Mouse (Mus musculus): ENCODE results near the gene Rora.

The Rora gene

DNA sequence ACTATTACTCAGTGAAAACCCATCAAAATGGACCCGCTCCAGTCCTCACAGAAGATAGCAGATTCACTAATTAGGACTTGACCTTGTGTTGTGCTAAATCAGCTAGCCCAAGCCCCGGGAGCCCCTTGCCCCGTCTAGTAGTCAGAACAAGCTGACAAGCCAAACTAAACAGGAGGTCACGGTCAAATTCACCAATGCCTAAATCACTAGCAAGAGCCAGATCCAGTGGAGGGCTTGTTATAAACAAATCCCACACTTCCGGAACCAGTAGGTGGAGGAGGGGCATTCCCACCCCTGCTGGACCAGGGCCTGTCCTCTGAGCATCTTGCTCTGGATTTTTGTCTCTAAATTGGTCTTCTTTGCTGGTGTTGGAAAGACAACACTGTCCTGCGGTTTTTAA, 486.6 kb downstream of the Rora start:
- CTCF ChIA-PET: no interaction called here

DNA sequence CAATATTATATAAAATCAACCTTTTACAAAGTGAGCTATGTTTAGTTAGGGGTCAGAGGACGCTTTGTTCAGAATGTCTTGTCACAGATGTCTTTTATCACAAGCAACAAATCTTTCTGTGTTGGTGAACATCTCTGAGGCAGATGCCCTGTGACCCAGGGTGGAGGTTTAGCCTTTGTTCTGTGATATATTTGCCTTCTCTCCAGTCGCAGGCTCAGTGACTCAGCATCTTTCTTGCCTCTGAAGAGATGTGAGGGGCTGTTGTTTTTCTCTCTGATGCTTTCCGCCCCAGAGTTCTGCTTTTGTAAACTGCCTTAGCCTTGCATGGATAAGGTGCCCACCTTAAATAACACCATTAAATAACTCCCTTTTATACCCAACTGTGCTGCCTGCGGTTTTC, 488.3 kb downstream of the Rora start:
- CTCF ChIA-PET: no interaction called here

DNA sequence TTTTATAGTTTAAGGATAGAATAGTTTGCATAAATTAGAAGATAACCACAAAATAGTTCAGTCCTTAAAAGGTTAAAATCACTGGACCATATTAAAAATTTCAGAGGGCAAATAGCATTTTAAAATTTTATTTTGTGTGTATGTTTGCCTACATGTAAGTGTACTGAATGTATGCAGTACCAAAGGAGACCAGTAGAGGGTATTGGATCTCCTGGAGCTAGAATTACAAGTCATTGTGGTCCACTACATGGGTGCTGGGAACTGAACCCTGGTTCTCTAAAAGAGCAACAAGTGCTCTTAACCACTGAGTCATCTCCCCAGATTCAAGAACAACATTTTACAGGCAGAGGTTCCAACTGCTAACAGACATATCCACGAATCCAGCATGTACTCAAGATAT, 493.4 kb downstream of the Rora start:
- CTCF ChIA-PET: no interaction called here

DNA sequence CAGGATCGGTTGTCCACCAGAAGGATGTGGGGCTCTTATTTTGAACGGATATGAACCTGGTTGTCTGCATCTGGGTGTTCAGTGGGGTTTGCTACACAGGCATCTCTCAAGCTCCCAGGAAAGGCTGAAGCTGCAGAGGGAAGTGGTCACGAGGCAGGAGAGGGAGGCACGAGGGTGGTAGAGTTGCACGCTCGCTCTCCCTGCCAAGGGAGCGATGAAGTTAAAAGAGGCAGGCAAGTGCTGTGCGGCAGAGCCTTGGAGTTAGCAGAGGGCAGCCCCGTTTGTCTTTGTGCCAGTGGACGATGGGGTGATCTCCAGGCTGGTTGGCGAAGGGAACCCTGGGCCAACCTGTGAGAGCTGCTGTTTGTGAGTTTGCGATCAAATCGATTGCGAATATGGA, 496.6 kb downstream of the Rora start:
- CTCF ChIA-PET: no interaction called here

DNA sequence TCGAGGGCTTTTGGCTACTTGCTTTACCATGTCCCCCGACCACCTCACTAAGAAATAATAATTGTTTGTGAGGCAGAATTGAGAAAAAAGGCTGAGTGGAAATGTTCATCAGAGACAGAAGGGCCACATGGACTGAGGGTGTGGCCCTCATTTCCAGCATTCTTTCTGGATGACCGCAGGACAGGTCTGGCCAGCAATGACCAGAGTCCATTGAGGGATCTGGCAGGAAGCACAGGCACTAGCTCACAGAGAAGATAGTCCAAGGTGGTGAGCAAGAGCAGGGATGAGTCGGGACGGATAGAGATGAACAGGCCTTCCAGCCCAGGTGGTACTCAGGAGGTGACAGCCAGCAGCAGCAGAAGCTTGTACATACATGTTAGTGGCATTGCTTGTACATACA, 501.1 kb downstream of the Rora start:
- CTCF ChIA-PET: interaction anchor here (0.6 kb wide), 1 partner anchor 109 kb away, joined by 4 read pairs; no protein-coding TSS in a partner anchor

DNA sequence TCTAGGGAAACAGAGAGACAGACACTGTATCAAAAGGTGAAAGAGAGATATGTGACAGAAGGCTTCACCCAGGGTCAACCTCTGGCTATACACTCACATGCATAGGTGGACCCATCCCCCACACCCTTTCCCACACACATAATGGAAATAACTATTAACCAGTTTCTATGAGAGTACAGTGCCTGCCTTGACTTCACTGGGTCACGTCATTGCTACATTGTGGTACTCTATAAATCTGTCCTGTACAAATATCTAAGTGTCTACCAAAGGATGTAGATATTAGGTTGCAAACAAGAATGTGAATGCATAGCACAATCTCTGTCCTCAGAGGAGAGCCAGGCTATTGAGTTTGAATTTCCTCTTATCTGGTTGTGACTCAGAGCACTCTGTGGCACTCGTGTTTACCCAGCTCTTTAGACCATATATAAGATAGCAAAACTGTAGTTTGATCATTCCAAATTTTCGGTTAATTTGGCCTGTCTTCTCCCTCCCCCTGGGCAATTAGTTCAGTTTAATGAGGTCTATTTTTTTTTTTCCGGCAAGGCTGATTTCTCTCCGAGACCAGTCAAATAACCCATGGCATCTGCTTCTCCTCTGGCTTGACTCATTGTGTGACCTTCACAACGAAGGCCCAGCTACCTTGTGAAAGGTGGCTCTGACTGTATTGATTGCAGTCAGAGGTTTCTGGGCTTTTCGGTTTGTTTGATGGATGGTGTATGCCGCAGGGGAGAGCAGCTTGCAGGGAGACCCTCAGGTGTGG, 502.4 kb downstream of the Rora start:
- CTCF ChIA-PET: interaction anchor here (0.7 kb wide), 1 partner anchor 37 kb away, joined by 4 read pairs; no protein-coding TSS in a partner anchor

DNA sequence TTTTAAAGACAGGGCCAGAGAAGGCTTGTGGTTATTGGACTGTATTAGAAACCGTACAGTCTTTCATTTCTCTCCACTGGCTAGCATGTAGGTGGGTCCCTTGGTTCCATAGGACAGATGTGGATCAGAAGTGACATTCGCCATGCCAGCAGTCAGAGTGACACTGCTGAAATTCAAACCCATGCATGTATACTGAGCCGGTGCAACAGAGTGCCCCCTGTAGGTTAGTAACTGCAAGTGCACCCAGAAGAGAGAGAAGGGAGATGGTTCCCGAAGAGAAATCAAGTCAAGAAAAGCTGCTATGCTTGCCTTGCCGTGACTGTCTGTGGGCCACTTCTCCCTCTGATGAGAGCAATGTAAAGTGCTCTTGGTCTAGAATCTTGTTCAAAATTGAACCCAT, 507.2 kb downstream of the Rora start:
- CTCF ChIA-PET: no interaction called here

DNA sequence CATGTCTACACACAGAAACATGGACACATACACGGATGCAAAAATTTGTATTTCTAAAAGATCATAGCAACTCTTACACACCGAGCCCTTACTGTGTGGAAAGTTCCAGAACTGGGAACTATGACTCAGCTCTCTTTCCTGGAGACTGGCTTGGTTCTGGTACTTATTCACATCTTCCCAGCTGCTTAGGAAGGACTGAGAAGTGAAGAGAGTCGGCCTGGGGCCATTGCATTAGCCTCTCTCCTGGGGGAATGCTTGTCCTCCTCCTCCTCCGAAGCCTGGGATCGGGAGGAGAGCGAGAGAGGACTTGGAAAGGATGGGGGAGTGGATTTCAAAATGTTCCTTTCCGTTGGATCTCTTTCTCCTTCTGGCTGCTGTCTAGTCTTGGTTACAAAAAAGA, 511.1 kb downstream of the Rora start:
- CTCF ChIA-PET: no interaction called here

DNA sequence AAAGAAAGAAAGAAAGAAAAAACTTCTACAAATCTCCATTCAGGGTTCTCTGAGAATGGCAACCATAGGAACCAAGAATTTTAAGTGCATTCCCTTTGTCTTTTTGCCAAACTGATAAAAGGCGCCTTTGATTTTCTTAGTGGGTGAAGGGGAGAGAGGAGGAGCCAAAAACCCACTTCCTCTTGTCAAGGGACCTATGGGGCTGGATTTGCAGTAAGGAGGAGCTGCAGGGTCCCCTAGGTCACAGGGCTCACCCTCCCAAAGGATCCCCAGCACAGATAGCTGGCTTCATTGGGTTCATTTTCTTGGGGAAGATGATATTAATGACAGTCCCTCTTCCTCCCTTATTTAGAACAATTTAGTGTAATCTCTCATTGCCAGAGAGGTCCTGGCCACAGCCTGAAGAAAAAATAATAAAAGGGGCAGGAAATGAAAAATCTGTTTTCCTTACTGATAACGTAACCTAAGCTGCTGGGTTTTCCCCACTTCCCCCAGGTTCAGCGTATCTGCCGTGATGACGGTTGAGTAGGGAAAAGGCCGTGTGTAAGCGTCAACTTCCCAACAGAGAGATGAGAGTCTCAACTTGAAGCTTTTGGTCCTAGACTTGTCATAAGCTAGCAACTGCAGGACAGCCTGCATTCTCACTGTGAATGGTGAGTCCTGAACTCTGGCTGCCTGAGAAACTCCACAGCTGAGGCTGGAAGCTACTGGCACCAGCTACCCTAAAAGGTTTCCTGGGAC, 511.7 kb downstream of the Rora start:
- CTCF ChIA-PET: no interaction called here

DNA sequence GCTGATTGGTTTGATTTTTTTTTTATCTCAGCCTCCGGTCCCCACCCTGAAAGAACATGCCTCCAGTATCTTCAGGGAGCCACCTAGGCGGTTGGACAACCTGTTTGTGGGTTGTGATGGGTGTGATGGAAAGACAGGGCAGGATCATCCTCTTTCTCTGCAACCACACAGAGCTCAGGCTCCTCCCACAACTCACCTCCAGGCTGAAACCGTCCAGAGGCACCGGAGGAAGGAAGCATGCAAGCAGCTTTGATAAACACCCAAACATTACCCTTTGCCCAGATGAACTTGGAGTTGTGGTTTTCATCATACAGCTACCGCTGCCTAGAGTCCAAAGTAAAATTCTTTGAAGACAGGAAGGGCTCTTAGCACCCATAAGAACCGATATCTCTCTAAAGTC, 520.5 kb downstream of the Rora start:
- CTCF ChIA-PET: no interaction called here

DNA sequence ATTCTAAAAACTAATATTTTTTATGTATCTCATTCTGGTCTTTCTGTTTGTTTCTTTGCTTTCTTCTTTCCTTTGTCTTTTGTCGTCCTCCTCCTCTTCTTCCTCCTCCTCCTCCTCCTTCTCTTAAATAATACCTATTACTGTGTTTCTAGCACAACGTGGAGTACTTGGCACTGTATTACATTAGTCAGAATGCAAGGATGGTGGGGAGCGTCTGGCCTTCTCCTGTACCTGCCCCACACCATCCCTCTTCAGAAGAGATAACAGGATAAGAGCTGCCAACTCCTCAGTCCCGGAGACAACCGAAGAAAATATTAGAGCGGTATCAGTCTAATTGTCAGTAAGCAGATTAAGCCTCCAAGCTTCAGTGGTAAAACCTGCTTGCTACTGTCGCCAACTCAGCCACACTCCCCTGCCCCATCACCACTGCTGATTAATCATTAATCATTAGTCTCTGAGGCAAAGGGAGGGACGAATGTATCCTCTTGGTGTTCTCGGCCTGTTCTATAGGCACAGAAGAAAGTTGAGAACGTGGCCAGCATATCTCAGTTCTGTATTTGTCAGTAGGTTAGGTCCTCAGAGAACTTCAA, 521.0 kb downstream of the Rora start:
- CTCF ChIA-PET: no interaction called here

DNA sequence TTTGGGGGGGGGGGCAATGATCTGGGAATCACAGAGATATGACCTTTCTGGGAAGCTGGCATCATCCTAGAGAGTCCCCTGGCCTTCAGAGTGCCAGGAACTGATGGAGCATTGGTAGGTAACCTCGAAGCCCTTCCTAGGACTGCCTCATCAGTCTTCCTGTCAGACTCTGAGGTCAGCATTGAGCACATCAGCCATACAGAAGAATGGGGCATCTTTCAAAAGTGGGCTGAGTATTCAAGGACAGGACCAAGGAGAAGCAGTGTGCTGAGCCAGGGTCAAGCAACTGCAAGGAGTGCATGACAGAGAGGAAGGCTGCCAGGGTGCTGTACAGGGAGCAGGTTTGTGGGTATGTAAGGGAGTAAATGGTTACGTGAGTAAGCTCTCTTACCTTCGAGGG, 523.4 kb downstream of the Rora start:
- CTCF ChIA-PET: interaction anchor here (0.5 kb wide), 1 partner anchor 13 kb away, joined by 19 read pairs; no protein-coding TSS in a partner anchor

DNA sequence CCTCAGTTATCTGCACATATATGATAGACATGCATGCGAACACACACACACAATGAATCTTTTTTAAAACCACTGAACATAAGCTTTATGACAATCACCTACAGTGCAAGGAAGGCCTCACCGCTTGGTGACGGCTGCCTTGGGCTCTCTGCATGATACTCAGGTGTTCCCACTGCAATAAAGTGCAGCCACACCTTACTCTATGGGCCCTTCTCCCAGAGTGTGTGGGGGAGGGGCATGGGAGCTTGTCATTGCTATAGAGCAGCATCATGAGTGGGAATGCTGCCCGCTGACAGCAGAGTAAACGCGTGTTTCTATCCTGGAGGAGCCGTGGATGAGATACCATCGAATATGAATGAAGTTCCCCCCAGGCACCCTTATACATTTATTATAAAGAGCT, 525.6 kb downstream of the Rora start:
- CTCF ChIA-PET: no interaction called here

DNA sequence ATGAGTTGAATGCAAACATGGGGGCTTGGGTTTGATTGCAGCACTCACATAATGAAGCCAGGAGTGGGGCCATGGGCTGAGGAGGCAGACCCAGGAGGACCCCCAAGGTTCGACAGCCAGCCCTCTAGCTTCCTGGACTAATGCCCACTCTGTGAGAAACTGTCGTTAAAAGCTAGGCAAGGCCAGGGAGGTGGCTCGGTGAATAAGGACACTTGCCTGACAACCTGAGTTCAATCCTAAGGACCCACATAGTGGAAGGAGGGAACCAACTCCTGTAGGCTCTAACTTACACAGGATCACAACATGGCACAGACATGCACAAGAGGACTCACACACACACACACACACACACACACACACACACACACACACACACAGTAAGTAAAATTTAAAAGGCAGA, 527.4 kb downstream of the Rora start:
- CTCF ChIA-PET: no interaction called here

DNA sequence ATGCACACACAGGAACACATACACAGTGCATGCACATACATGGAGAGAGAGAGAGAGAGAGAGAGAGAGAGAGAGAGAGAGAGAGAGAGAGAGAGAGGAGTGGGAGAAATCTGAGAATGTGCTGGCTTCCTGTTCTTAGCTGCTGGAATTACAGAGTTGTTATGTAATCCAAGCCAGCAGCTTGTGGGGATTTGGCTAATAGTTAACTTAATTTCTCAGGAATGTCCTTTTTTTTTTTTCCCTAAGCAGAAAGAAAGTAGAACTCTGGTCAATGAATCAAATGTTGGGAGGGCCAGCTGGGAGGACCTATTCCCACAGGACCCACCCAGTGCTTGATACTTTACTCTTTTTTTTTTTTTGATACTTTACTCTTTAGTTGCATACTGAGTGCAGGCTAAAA, 527.8 kb downstream of the Rora start:
- CTCF ChIA-PET: no interaction called here

DNA sequence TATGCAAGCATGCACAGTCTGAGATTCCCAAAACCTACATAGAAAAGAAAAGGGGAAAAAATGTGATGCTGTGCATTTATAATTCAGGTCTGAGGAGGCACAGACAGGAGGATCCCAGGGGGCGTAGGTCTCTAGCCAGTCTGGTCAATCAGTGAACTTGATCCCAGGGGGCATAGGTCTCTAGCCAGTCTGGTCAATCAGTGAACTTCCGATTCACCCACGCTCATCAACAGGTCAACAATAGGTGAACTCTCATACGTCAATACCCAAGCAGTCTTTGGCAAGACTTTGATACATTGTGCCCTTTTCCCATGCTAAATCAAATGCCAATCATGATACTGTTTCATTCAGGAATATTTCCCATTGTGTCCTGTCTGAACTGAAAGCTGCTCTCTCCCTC, 530.3 kb downstream of the Rora start:
- CTCF ChIA-PET: no interaction called here

DNA sequence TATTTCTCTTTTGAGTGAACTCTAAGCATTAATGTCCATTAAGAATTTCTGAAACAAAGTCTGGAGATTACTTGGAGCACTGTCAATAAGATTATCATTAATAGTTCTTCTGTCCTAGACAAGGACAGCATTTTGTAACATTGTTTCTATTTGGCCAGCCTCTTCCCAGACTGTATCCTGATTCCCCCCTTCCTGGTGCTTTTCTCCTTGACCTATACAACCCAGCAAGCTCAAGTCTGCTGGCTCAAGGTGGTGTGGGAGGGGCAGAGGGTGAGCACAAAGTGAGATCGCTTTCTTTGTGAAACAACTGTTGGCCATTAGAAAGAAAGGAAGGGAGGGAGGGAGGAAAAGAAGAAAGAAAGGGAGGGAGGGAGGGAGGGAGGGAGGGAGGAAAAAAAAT, 537.1 kb downstream of the Rora start:
- CTCF ChIA-PET: interaction anchor here (0.7 kb wide), 1 partner anchor 14 kb away, joined by 19 read pairs; no protein-coding TSS in a partner anchor

DNA sequence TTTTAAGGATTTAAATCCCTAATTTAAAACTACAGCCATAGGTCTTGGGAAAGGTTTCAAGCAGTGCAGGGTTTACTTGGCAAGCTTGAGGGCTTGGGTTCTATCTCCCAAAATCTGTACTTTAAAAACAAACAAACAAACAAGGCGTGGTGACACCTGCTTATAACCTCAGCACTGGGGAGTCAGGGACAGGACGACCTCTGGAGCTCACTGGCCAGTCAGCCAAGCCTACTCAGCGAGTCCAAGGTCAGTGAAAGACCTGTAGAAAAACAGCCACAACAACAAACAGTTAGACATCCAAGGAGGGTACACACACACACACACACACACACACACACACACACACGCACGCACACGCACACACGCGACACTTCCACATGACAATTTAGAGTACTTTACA, 538.9 kb downstream of the Rora start:
- CTCF ChIA-PET: interaction anchor here (0.5 kb wide), 1 partner anchor 37 kb away, joined by 4 read pairs; no protein-coding TSS in a partner anchor

DNA sequence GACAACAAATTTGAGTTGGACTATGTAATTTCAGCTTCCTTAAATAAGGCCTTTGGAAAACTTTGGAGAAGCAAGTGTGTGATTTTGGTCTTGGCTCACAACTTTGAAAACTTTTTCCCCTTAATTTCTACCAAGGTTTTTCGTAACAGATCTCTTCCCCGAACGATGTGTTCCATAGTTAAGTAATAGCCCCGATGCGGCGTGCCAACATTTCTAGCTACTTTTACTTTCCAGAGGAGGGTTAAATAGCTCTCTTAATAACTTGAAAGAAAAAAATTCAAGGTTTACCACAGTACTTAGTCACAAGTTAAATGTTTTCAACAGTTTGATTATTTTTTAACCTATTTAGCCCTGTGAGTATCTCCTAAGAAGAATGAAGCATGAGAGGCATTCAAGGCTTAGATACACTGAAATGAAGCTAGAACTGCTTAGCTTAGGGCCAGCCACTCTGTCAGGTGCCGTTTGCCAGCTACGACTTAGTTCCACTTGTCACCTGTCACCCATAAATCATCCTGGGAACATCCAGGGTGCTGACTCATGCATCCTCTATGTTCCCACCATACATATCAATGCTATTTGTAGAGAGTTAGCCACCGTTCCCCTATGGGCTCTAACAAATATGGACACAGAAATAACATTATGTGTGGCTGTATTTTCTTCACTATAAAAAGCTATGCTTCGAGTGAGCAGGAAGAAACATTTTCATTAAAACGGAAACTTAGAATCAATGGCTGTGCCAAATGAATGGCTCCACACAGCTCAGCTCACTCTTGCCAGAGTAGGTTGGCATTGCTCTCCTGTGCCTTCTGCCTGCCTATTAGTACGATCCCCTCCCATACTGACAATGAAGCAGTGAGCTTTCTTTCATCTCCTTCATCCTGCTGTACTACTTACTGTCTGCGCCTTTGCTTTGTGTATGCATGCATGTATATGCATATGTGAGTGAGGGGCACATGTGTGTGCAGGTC, 541.3 kb downstream of the Rora start:
- CTCF ChIA-PET: no interaction called here

DNA sequence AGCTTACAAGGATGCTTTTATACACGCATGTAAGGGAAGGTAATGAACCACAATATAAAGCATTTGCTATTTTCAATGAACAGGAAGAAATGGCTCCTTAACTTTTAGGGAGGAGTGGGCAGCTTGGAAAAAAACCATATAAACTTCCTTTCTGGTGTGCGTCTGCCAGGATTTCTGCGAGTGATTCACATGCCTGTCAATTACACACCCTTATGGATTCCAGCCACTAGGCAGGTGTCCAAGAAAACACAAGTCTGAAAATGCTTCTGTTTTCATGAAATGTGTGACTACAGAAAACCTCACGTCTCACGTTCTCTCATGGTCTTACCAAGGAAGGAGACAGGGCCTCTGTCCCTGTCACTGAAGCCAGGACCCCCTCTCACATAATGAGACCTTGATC, 560.2 kb downstream of the Rora start:
- CTCF ChIA-PET: no interaction called here

DNA sequence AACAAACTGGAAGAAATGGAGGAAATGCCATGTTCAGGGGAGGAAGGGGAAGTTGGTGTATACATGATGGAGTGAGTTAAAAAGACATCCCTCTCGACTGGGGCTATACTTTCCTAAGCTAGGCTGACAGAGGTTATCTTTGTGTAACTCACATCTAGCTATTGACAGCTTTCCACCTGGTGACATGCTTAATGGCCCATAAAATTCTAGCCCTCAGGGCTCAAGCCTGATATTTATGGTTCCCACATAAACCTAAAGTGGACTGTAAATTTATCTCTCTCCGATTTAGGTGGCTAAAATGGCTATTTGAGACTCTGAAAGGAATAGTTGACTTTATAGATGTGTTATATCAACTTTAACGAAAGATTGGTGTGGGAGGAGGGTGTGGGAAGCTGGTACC, 571.3 kb downstream of the Rora start:
- CTCF ChIA-PET: interaction anchor here (0.6 kb wide), 1 partner anchor 131 kb away, joined by 4 read pairs; no protein-coding TSS in a partner anchor

DNA sequence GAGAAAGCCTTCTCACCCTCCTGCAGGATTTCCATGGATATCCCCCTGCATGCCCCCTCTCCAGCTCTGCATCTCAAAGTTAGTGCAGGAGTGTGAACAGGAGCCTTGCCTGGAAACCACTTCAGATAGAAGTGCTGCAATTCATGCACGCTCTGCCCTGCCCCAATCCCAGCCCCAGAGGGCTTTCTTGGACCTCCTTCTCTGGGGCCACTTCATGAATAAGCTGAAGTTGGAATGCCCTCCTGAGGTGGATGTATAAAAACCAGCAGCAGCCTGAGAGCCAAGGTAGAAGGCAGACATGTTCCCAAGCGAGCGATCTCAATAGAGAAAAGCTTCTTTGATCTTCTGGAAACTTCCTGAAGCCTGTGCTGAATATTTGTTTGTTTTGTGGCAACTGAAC, 572.8 kb downstream of the Rora start:
- CTCF ChIA-PET: interaction anchor here (0.6 kb wide), 1 partner anchor 1940 kb away, joined by 5 read pairs; no protein-coding TSS in a partner anchor
